ENCODE assay signal across 11 mouse cellular contexts in the genomic region with DNA sequence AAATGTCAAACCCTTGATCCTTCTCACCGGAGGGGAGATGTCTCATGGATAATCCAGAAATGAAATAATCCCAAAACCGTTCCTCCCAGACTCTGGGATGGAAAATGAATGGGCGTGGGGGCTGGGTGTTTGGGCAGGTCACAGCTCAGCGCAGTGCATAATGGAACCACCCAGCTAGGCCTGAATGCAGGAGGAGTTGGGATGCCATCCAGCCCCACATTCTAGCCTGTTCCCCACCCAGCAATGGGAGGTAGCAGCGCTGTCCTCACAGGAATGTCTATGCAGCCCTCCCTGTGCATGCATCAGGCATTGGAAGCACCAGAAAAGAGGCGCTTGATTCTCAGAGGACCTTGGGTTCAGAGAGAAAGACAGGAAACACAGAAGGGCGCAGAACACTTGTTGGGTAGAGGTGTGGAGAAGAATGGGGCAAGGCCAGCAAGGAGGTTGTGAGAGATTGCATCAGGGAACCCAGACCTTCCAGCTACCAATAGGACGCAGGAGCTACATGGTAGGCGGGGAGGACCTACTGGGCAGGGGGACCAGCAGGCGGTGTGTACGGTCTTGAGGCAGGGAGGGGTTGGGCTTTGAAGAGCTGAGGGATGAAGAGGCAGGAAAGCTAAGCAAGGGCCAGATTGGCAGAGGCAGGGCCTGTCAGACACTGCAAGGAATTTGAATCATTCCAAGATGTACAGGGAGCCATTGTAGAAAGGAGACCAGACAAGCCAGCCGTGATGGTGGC. TPM values are rescaled to one million over a fixed set of nuclear protein-coding genes. Genes with fewer than 3 reads are reported as not detected.
DNase-seq lines count a peak whose midpoint lies in the region; ATAC-seq and TF ChIP-seq lines count a peak whose summit lies in the region.
"Had no signal": no experiment of that assay in that cellular context is flagged by ENCODE, and none has a peak within 500 bp of the region (broad histone marks: within the 10 kb centered on the region; RNA-seq: fewer than 3 reads in every experiment).

No protein-coding gene starts in this region.

- no peak for TF ChIP-seq CTCF in stomach, postnatal 0 days (IDR thresholded peaks at IDR 0.05; ENCODE audit: low read depth)

- H3K4me2 ChIP-seq in kidney, embryonic 15.5 days: no peak overlapping the region
- H3K4me2 ChIP-seq in stomach, postnatal 0 days (replicated peaks; ENCODE audit: low read depth): no peak overlapping the region
- H3K4me2 ChIP-seq: heart, embryonic 12.5 days; lung, embryonic 14.5 days had no signal

- H3K27ac ChIP-seq in kidney, embryonic 15.5 days: 0 out of 2 replicates have a peak overlapping the region, but pooled peaks have one; percentile 0
- peak overlapping the region; percentile 40; the same call in 1 of the 2 replicates for H3K27ac ChIP-seq in stomach, postnatal 0 days (replicated peaks)

- 82% methylated on average over 12 of the region's 12 CpGs for WGBS in kidney, embryonic 15.5 days
- 65% methylated on average over 12 of the region's 12 CpGs for WGBS in stomach, postnatal 0 days

- no peaks in the 10 kb centered on the region for H3K9me3 ChIP-seq in kidney, embryonic 15.5 days (replicated peaks)
- no peaks in the 10 kb centered on the region for H3K9me3 ChIP-seq in stomach, postnatal 0 days (ENCODE audit: control insufficient read depth, low read length)
- H3K9me3 ChIP-seq: heart, embryonic 12.5 days had no signal

- TF ChIP-seq EP300 in stomach, postnatal 0 days (optimal IDR thresholded peaks at IDR 0.05): no peak

- no peak for ATAC-seq in kidney, embryonic 15.5 days (replicated peaks; ENCODE audit: low FRiP score)
- no peak for ATAC-seq in stomach, postnatal 0 days (ENCODE audit: low FRiP score, low TSS enrichment)
- ATAC-seq: Patski had no signal

- H3K4me3 ChIP-seq in kidney, embryonic 15.5 days (replicated peaks): no peak overlapping the region
- H3K4me3 ChIP-seq in stomach, postnatal 0 days (ENCODE audit: low read depth, low read length): no peak overlapping the region
- H3K4me3 ChIP-seq: heart, embryonic 12.5 days had no signal

- peaks cover 84% of the 10 kb centered on the region for H3K36me3 ChIP-seq in kidney, embryonic 15.5 days
- peaks cover 13% of the 10 kb centered on the region for H3K36me3 ChIP-seq in stomach, postnatal 0 days (ENCODE audit: control insufficient read depth, insufficient read depth, low read length)

- no peak overlapping the region for H3K9ac ChIP-seq in kidney, embryonic 15.5 days
- H3K9ac ChIP-seq in stomach, postnatal 0 days (ENCODE audit: low read length): no peak overlapping the region
- H3K9ac ChIP-seq: heart, embryonic 12.5 days; lung, embryonic 14.5 days had no signal

- H3K4me1 ChIP-seq in kidney, embryonic 15.5 days: peaks cover 11% of the 10 kb centered on the region
- H3K4me1 ChIP-seq in stomach, postnatal 0 days (replicated peaks; ENCODE audit: control insufficient read depth, insufficient read depth): no peaks in the 10 kb centered on the region; the same call in 1 of the 2 replicates

- DNase-seq in adrenal gland, adult 2 months: peak; percentile 58
- no peak for DNase-seq in adrenal gland, postnatal 25 days
- DNase-seq in kidney, postnatal 4 days: no peak
- DNase-seq in thymus, postnatal 14 days: peak; percentile 9
- DNase-seq in thymus, adult 18-20 months: no peak
- no peak for DNase-seq in stomach, postnatal 0 days (ENCODE audit: low spot score)
- DNase-seq in urinary bladder, postnatal 25 days (ENCODE audit: low spot score): no peak
- DNase-seq: lung, embryonic 14.5 days had no signal

- no peaks in the 10 kb centered on the region for H3K27me3 ChIP-seq in kidney, embryonic 15.5 days
- no peaks in the 10 kb centered on the region for H3K27me3 ChIP-seq in stomach, postnatal 0 days (ENCODE audit: control insufficient read depth, insufficient read depth, low read length)
- H3K27me3 ChIP-seq: heart, embryonic 12.5 days; Patski had no signal

RNA-seq across cellular contexts. Expression of gene Ahdc1, which starts 57.5 kb away (rescaled TPM):
- total RNA-seq in adrenal gland, adult 2 months (2021): 10 to 100 TPM; 64.3 to 88.3 TPM
- polyA plus RNA-seq in adrenal gland, adult 2 months (2012; rRNA removed): 78.1 and 88.7 TPM in 2 replicates
- total RNA-seq in adrenal gland, postnatal 25 days (2021): 91.4 and 96.4 TPM in 2 replicates
- 7.4 and 10.1 TPM in 2 replicates for polyA plus RNA-seq in kidney, embryonic 15.5 days (2015; fragmentation: Nextera tagmentation; extraction: Ambion mirVana)
- polyA plus RNA-seq in stomach, postnatal 0 days (2015; fragmentation: Nextera tagmentation; extraction: Ambion mirVana): 2.8 and 3.2 TPM in 2 replicates

Comparison
In these comparisons a context has a peak if more than half of its experiments do, and no peak if none do; other contexts are left out.
1. DNase-seq: peak in adrenal gland, adult 2 months (single experiment) and thymus, postnatal 14 days (single experiment); none in adrenal gland, postnatal 25 days (single experiment), kidney, postnatal 4 days (0 of 2), thymus, adult 18-20 months (0 of 2), stomach, postnatal 0 days (single experiment) and urinary bladder, postnatal 25 days (single experiment).